Mouse (Mus musculus): Measurements from ENCODE around the gene Lhx2.

Gene Lhx2

DNA sequence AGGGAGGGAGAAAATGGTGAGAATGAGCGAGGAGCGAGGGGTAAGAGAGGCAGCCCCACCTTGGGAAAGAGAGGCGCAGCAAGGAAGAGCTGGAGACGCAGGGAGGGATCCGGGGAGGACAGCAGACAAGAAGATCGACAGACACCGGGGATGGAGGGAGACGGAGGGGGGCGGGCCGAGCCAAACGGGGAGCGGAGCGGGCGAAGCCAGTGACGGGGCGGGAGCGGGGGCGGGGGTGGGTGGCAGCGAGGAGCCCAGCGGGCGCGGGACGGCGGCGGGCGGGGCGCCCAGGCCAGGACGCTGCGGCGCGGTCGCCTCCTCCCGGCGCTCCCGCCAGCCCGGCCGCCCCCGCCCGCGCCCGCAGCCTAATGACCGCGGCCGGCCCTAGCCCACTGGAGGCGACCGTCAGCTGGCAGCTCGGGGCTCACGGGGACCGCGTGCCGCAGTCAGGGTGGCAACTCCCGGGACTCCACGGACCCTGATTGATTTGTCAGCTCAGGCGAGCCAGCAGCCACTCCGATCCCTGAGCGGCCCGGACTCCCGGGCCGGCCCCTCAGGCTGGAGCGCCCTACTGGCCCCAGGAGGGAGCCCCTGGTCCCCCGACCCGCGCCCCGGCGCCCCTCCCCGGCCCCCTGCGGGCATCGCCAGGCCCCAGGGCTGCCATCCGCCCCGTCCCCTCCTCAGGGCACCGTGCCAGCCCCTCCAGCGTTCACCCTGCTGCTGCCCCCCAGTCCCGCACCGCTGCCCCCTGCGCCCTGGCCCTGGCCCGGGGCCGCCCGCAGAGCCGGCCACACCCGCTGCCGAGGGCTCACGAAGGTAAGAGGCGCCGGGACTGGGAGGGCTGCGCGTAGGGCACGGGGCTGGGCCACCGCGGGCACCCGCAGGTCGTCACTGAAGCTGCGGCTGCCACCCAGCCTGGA lies at the start of gene Lhx2:
Gene Lhx2, plus strand, starts transcription at position 292 of the 920 bp plus-strand sequence.
- DNase-seq (ENCODE audit: low spot score) = no peak

DNA sequence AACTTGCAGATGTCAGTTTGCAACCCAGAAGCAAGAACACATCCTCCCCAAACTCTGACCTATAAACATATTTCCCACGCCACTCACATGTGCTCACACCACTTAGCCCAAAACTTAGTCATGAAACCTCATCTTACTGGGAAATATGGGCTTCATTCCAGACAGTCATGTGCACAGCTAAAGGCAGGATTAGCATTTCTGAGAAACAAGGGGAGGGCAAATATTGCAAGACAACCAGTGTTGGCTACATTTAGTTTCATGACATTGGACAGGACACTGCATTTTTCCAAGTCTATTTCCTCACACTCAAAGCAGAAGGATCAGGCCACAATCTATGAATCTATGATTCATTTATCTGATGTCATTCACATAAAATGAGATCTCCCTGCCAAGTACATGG lies 47.6 kb upstream of the Lhx2 start:
- no peak for DNase-seq (ENCODE audit: low spot score)

DNA sequence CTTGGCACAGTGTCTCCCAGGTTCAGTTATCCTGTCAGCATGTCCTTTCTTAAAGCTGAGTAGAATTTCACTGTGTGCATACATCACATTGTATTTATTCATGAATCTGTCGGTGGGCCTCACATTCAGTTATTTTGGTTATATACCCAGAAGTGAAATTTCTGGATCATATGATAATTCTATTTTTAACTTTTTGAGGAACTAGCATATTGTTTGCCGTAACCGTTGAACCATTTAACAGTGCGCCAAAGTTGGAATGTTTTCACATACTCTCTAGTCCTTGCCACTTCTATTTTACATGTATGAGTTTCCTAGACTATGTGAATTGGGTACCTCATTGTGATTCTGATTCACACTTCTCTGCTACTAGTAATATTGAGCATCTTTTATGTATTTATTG lies 43.1 kb upstream of the Lhx2 start:
- no peak for DNase-seq (ENCODE audit: low spot score)

DNA sequence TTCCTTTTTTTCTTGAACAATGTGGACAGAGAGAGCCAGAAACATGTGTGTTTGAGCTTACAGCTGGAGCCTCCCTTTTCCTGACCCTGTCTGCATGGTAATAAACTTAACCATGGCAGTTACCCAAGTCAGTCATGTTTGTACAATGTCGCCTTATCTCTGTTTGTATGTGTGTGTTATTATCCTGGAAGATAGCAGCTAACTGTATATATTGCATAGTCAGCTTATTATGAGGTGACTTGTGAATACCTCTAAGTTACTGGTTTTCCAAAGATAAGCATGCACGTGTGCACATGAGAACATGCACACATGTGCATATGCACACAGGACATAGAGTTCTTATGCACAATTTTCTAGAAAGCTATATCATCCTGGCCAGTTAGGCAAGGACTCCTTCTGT lies 38.1 kb upstream of the Lhx2 start:
- DNase-seq (ENCODE audit: low spot score) = no peak

DNA sequence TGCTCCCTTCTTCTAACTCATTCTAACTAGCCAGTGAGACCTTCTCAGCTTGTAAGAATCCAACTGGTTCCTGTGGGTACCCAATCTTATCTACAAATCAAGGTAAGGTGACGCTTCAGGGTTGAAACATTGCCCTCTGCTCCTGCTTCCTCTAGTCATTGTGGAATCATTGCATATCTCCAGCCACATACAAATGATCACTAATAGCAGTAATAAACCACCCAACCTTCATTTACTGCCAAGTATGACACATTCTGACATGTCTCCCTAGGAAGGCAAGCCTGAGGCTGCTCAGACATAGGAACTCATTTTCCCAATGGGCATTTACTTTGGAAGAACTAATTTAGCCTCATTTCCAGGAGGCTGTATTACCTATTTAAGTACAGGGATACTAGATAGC lies 33.9 kb upstream of the Lhx2 start:
- DNase-seq (ENCODE audit: low spot score) = no peak

DNA sequence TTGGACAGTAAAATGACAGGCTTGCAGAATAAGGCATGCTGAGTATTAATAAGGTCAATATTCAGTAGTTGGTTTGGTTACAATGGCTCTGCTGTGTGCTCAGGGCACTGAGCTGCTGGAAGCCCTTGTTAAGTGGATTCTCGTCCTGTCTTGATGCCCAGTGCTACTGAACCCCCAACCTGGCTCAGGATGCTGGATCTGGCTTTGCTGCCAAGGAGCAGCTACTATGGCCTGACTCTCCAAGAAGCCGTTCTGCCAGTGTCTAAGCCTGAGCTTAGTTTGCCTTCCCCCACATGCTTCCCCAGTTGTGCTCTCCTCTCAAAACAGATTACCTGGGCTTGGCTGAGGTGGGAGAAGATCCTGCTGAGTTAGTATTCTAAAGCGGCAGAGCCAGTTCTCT lies 26.2 kb upstream of the Lhx2 start:
- no peak for DNase-seq (ENCODE audit: low spot score)

DNA sequence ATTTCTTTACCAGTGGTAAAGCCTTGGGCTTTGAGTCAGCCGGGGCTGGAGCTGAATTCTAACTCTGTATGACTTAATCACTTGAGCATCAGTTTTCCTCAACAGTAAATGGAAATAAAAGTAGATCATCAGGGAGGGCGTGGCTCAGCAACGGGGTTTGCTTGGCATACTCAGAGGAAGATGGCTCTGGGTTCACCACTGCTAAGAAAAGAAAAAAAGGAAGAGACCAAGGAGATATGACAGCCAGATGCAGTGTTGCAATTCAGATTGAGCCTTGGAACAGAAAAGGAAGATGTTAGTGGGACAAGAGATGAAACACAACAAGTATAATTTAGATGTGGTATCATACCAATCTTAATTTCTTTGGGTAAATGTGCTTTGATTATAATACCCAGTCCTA lies 25.7 kb upstream of the Lhx2 start:
- DNase-seq (ENCODE audit: low spot score) = no peak

DNA sequence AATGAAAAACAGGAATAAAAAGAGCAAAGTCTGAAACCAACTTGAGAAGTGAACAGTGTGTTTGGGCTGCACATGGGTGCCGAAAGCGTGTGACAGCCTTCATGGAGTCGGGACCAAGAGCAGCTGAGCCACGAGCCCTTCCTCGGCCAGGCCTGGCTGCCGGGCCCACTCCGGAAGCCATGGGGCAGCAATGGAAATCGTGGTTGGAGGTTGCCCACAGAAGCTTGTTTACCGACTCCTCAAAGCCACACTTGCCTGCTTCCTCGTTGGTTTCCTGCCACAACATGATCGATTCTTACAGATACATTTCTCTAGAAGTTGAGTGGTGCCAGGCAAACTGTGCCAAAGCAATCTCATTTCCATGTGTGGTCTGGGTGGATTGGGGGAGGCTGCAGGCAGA lies 20.0 kb upstream of the Lhx2 start:
- DNase-seq (ENCODE audit: low spot score) = no peak

DNA sequence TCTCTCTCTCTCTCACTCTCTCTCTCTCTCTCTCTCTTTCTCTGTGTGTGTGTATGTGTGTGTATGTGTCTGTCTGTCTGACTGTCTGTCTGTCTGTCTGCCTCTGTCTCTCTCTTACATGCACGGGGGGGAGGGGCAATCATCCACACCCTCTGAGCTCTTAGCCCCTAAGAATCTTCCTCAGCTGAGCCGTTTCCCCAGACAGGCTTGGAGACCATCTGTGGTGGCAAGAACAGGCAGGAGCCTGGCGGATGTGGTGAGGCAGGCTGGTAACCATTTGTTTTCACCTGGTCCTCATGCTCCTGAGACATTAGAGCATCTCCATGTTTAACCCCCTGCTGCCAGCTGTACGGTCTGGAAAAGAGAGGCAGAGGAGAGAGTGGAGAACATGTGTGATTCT lies 18.2 kb upstream of the Lhx2 start:
- no peak for DNase-seq (ENCODE audit: low spot score)

DNA sequence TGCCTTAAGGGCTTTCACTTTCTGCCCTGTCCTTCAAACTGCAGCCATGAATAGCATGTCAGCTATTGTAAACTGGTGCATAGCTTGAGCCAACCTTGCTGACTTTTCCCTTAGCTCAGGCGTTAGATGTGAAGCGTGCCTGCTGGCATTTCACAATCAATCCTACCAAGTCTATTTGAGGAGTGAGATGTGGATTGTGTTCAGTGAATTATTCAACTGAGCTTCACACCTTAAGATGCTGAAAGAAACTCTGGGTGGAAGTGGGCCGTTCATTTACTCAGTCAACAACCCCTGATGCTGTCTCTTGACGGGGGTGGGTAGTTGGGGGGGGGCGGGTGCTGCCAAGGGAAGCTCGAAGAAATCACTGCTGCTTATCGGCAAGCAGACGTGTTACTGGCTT lies 15.7 kb upstream of the Lhx2 start:
- no peak for DNase-seq (ENCODE audit: low spot score)

DNA sequence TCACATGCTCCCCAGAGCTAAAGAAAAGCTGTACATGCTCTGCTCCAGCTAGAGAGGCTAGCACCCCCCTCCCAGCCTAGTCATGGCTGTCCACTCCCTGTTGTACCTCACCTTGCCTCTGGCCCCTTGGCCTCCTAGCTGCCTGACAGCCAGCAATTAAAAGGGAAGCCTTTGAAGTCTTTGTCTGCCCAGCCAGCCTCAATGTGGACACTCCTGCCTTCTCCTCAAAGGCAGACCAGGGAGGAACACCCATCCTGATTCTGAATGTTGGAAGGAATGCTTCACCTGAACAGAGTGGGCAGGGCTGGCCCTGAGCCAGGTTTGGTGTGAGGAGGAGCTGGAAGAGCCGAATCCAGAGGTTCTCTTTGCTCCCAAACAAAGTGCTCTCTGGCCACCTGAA lies 12.4 kb upstream of the Lhx2 start:
- no peak for DNase-seq (ENCODE audit: low spot score)

DNA sequence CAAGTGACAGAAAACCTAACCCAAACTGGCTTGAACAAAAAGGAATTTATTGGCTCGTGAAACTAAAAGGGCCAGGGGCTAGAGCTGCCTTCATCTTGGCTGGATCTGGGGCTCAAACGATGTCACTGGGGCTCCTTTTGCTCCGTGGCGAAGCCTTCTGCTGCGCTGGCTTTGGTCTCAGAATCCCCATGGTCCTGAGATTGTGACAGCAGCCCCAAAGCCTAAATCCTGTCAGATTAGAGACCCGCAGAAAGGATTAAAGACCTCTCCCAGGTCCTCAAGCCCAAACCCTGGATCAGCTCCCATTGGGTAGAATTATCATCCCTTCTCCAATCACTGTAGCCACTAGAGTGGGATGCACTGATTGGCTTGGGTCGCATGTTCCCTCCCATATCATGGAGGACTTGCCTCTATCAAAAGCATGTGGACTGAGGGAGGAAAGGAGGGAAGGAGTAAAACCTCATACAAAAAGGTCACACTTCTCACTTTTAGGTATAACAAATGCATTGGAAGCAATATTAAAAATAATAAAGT lies 5.4 kb upstream of the Lhx2 start:
- DNase-seq (ENCODE audit: low spot score) = no peak

DNA sequence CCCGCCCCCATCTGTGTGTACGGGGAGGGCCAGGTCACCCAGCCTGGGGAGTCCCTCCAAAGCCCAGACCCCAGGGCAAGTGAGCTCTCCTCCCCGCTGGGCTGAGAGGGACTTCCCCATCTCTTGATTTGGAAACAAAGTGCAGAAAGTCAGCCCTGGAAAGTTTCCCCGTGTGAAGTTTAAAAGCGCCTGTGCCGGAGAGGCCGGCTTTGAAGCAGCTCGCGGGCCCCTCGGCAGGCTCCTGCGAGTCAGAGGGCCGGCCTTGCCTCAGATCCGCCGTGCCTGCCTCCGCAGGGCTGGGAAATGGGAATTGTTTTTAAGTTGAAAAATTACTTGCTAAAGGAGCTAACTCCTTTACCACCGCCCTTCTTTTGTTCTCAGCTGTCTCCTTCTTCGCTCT lies 2.5 kb upstream of the Lhx2 start:
- DNase-seq (ENCODE audit: low spot score) = no peak

DNA sequence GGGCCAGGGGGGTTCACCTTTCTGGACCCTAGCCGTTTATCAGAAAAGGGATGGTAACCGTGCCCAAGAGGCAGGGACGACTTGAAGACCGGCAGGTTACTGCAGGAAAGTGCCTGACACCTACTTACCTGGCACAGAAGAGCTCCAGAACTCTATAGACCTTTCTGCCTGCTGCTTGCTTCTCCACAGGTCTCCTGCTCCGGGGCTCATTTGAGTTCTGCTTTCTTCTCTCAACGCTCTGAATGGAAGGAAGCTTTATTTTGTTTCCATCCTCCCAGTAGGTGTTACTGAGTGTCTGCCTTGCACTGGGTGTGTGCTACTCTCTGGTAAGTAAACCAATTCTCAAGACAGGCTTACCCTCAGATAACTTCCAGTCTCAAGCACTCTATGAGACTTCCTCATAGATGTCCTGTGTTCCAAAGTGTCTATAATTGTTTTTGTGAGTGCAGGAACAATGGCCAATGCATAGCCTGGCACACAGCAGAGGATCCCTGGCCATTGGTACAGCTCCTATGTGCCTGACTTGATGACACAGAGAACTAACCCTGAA lies 1.9 kb upstream of the Lhx2 start:
- DNase-seq (ENCODE audit: low spot score) = no peak

DNA sequence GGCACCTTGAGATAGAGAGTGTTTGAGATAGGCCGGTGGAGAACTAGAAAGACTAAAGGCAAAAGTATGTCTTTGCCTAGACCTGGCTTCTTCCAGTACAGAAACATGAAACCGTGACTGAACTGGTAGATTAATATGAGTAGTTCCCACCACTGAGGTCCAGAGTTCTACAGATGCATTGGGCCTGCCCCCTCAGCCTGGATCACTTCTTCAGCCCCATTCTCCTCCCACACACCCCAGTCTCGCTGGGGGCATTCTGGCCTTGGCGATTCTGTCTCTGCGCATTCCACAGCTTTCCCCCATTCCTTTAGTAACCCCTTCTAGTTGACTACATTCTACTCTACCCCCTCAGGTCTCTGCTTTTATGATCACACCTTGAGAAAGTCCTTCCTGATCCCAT lies 1.4 kb upstream of the Lhx2 start:
- DNase-seq (ENCODE audit: low spot score) = no peak

DNA sequence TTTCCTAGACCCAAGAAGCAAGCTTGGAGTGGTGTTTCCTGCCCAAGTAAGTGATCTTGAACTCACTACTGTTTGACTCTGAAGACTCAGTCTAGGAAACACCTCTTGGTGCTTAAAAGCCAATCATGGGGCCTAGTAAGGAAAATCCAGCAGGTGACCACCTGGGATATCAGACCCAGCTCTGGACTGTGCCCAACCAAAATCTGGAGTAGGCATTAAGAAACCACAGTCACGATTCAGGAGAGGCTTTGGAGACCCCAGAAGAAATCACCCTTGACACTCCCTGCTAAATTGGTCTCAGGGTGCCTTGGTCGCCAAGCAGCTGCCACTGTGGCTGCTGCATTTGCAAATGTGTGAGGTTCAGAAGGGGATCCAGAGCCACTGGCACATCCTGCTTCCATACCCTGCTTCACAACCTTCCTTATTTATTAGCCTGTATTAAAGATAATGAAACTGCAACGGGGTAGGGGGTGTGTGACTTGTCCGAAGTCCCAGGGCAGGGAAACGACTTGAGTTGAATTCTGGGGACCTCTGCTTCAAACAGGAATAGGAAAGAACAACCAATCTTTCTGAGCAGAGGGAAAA lies 641 bp upstream of the Lhx2 start:
- no peak for DNase-seq (ENCODE audit: low spot score)

DNA sequence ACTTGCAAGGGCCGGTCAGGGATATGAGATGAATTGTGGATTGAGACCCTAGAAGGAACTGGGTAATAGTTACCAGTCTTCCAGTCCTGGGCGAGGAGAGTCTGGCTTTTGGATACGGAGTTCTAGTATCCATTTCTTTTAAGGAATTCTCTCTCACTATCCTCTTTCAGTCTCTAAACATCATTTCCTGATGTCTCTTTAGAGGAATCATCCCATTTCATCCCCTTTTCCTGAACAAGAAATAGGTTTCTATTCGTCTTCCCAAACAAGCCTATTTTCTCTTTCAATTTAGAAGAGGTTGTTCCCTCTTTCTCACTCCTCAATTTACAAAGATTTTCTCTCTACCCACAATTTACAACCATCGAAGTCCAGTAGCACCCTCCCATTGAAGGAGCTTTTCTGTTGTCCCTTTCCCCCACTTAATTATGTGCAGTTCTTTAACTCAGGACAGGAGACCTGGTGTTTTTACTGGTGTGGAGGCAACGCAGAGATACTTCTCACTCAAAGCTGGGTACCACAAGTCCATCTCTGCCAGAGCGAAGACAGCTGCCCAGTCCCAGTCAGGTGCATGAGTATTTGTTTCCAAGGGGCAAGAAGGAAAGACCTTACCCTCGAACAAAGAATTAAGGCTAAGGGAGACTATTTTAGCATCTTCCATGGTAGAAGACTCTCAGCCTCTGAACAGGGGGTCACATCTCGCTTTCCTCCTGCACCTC lies 987 bp downstream of the Lhx2 start:
- no peak for DNase-seq (ENCODE audit: low spot score)

DNA sequence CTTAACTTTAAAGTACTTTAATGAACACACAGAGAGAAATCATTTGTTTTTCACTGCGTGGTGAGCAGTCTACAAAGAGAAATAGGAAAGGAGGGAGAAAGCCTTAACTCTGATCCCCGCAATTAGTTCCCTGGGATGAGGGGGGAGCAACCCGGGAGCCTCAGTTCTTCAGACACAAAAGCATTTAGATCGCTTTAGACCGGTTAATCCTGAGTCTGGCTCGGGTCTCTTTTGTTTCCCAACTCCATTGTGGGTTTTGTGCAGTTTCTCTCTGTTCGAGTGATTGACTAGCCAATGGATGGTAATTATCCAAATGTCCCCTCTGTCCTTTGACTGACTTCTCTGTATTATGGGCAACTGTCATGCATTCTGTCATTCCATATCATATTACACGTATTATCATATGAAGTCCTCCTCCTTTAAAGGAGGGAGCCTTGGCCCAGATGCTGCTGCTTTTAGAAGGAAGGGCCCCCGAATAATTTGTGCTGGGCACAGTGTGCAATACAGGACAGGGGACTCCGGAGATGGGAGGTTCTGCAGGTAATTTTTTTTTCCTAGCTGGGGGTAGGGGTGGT lies 1.6 kb downstream of the Lhx2 start:
- DNase-seq (ENCODE audit: low spot score) = no peak

DNA sequence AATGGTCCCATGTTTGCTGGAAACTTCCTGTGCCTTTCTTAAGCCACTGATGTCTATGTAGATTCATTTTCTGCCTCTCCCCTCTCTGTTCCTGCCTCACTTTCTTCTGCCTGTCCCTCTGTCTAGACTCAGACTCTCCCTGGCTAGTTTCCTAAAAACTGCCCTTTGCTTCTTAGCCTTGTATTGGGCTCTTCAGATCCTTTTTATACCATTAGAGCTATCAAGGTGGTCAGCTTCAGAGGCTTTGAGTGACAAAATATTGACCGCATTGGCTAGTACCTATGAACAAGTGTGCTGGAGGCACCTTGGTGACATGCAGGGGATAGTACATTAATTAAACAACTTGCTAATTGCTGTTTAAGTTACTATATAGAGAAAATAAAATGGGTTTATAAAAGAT lies 4.5 kb downstream of the Lhx2 start:
- DNase-seq (ENCODE audit: low spot score) = no peak

DNA sequence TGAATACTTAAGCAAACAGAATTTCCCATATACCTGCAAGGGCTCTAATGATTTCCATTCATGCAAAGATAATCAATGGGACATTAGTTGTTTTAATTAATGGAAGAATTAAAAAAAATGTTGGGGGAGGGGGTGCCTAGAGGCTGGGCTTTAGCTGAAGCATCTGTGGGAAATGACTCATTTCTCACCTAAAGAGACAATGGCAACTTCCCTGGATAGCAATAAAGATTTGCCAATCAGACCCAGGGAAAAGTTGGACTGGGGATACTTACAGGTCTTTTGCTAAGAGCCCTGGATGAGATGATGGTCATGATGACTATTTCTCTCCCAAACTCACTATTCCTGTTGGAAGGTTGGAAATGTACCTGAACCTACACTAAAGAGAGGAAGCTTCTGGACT lies 5.6 kb downstream of the Lhx2 start:
- DNase-seq (ENCODE audit: low spot score) = no peak

DNA sequence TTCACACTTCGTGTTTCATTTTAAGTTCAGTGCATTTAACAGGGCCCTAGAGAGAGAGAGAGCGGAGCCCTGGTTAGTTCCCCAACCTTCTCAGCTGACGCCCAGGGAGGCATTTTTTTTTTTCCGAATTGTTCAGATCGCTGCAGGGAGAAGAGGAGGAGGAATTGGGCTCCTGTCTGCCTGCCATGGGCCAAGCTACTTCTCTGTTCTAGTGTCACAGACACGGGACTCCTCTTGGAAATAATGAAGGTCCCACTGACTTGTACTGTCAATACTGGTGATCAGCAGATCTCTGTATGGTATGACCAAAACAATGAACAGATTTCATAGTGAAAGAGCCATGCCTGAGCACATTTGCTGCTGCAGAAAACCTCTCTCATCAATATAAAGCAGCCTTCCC lies 7.3 kb downstream of the Lhx2 start:
- DNase-seq (ENCODE audit: low spot score) = no peak
